Mouse (Mus musculus): Measurements from ENCODE around the gene Dusp16.

Dusp16 gene

DNA sequence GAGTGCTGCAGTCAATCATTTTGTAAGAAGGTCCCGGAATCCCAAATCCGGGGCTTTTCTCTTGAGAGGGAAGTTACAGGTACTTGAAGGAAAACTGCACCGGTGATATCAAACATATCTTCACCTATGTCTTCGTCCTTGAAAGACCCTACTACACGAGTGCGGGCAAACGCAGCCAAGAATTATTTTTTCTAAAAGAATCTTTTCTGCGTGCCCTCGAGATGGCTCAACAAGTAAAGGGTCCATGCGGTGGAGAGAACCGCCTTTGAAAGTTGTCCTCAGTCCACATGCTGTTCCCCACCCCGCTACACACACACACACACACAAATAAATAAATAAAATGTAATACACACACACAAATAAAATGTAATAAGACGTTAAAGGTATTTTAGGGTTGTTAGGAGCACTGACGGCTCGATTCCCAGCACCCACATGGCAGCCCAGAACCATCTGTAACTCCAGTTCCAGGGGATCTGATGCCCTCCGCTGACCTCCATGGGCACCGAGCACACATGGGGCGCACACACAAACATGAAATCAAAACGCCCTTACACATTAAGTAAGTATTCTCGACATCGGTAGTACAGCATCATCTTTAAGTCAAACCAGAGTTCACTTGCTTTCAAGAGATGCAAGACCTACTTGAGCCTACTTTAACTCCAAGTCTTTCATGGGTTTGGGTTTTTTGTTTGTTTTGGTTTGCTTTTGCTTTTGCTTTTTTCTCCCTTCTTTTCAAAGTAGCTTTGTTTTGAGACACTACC, 801 bp upstream of the Dusp16 start:
- in situ Hi-C loops (cut with MboI, MseI), result no loop called here

DNA sequence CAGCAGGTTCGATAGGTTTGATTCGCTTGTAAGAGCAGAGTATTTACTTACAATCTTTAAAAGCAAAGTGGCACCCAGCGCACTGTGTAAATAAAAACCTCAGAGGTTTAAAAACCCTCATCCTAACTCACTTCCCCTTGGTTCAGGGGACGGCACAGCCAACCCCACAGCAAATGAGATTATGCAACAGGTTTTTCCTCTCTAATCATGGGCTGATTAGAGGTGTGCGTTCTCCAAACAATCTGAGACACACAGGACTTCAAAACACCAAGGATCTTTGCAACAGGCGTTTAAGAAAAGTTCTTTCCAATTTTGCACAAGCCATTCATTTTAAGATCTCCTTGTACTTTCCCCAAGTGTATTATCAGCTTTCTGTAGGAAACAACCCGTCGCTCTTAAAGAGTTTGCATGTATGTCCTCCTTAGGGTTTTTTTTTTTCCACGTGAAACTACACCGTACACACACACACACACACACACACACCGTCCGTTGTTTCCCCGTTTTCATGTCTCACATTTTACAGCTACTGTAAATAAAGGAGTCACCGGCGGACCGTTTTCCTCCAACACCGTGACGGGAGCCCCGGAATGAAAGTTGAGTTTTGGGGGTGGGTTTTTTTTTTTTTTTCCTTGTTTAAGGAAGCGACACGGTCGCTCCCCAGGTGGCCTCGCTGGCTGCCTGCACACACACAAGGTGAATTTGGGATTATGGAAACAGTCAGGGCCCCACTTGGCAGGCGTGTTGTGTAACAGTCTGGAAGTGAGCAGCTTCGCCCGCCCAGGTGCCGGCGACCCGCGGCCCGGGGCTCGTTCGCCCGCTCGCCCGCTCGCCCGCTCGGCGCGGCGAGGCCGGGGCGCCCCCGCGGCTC, 940 bp downstream of the Dusp16 start:
- in situ Hi-C loops (cut with MboI, MseI), result no loop called here

DNA sequence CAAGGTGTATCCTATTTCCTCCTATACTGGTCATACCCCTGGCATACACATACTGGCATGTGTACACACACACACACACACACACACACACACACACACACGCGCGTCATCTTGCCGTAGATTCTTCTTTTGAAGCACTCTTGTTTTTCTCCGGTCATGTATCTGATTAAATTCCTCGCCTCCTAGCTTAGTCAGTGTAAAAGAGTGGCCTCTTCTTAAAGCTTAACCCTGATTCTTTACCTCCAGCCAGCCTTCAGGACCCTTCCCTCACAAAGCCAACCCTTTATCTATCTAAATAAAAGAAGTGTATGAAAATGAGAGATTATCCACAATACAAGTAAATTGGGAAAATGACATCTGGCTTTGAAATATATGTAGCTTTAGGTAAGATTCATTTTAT, 3.3 kb downstream of the Dusp16 start:
- in situ Hi-C loops (cut with MboI, MseI), result no loop called here

DNA sequence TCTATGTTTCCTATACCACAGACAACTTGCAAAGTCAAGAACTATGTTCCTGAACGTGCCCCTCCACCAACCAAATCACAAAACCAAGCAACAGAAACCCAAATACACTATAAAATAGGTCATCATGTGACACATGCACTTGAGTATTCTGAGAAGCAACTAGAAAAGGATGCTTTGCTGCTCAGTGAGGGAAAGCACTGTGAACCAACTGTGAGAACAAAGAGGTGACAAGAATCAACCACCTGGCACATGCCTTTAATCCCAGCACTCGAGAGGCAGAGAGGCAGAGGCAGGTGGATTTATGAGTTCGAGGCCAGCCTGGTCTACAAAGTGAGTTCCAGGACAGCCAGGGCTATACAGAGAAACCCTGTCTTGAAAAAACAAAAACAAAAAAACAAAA, 6.0 kb downstream of the Dusp16 start:
- in situ Hi-C loops (cut with MboI, MseI), result no loop called here

DNA sequence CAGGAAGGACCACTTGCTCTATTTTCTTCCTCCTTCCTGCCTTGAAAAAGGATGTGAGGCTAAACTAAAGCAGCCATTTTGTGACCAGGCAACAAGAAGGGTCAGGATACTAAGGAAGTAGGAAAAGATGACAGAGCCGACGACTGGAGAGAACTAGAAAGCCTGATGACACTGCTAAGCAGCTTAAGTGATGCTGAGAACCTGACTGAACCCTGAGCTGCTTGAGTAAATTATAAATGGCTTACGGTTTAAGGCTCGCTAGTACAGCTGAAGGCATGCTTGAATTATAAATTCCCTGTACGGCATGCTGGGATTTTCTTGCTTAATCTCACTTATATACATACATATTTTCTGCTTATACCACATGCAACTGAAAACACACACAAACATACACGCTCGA, 9.5 kb downstream of the Dusp16 start:
- in situ Hi-C loops (cut with MboI, MseI), result no loop called here

DNA sequence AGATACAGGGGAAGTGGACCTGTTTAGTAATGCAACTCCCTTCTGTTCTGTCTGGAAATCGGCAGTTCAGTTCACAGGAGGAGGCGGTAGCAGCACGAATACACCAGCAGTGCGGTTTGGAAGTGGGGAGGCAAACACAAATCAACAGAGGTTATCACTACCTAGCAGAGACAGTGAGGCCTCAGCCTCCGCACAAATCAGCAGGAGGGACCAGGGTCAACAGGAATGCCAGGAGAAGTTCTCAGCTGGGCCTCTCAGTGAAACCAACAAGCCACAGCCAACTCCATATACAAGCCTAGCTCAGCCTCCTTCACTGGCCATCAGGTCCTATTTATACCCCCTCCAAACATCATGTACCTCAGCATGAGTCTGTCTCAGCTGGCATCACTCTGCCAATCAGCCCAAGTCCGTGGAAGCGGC, 10.9 kb downstream of the Dusp16 start:
- in situ Hi-C loops (cut with MboI, MseI), result no loop called here

DNA sequence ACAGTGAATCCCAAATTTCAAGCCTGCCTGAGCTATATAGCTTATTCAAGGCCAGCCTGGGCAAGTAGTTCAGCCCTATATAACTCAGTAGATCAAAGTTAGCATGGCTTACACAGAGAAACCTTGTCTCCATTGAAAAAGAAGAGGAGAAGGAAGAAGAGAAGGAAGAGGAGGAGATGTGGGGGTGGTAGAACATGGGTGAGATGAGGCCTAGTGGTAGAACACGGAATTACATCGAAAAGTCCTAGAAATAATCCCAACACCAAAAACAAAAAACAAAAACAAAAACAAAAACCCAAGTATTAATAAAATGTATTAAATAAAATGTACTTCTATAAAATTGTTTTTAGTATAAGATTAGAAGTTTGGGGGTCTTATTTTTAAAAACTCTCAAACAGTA, 12.4 kb downstream of the Dusp16 start:
- in situ Hi-C loops (cut with MboI, MseI), result no loop called here

DNA sequence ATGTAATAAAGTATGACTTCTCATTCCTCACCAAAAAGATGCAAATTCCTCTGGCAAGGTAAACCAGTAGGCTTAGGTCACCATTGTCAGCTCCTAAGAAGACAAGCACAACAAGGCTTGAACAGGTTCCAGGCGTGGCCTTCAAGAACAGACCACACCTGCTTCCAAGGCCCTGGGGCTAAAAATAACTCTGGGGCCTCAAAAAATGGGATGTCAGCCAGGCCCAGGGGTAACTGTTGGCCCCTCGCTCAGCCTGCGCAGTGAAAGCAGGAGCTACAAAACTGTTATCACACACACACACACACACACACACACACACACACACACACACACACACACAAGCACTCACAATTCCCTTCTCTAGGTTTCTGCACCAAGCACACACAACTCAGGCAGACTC, 18.5 kb downstream of the Dusp16 start:
- in situ Hi-C loops (cut with MboI, MseI), result no loop called here

DNA sequence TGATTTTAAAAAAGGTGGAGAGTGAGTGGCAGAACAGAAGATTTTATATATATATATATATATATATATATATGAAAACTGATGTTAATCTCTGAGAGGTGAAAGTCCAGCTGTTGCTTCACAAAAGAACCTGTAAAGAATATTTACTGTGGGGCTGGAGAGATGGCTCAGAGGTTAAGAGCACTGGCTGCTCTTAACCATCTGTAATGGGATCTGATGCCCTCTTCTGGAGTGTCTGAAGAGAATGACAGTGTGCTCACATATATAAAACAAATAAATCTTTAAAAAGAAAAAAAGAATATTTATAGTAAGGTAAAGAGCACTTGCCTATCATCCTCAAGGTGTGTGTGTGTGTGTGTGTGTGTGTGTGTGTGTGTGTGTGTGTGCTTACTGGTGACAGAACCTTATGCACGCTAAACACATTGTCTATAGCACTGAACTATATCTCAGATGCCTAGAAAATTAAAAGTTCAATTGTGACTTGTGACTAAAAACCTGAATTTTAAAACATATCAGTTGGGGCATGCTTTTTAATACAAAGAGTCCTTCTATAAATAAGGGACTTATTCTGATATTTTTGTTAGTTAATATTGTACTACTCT, 19.0 kb downstream of the Dusp16 start:
- in situ Hi-C loops (cut with MboI, MseI), result no loop called here

DNA sequence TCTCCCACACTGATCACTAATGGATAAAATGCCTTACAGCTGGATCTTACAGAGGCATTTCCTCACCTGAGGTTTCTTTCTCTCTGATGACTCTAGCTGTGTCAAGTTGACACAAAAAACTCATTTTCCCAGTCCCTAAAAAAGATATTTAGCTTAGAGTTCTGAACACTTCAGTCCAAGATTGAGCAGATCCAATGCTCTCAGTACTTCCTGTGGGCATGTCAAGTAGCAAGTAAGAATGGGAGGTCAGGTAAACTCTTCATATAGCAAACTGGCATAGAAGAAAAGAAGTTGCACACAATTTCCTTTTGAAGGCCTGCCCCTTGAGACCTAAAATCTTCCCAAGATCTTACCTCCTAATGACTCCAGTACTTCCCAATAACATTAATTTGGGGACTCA, 22.1 kb downstream of the Dusp16 start:
- in situ Hi-C loops (cut with MboI, MseI), result no loop called here

DNA sequence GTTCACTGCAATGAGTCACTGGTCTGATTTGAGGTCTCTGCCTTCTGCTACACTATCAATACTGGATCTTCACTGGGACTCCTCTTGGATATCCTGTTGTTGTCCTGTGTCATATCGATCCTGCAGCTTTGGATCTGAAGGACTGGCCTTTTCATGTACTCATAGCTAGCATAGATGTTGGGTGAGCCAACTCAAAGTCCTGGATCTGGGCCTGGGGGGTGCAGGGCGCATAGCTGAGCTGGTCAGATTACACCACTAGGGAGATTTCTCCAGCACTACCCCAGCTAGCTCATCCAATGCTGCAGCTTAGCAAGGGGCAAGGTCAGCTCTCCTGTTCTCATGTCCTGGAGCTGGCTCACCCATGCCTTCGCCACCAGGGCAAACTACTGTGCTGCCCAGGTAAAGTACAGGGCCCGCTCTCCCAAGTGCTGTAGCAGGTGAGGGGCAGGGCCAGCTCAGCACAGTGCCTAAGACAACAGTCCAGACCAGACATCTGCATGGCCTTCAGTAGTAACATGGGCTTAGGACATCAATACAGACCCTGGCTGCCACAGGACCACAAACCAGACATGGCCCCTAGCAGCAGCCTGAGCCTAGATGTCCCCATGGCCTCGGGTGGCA, 27.9 kb downstream of the Dusp16 start:
- in situ Hi-C loops (cut with MboI, MseI), result loop anchor here (5.0 kb wide), 1 partner anchor 562 kb away; no protein-coding TSS in a partner anchor

DNA sequence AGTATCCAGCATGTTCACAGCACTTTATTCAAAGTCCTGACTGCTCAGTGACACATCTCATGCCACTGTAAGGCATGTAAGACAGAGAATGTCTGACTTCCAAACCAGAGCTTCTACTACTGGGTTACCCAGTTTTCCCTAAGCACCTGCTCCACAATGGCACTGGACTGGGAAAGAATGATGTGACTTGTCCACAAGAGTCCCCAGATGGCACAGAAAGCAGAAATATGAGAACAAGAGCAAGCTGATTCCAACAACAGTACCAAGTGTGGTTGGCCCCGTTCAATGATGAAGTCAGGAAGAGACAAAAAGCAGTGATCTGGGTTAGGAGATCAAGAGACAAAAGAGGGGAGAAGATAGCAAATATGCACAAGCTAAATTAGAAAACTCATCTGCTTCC, 29.0 kb downstream of the Dusp16 start:
- in situ Hi-C loops (cut with MboI, MseI), result loop anchor here (5.0 kb wide), 1 partner anchor 561 kb away; no protein-coding TSS in a partner anchor

DNA sequence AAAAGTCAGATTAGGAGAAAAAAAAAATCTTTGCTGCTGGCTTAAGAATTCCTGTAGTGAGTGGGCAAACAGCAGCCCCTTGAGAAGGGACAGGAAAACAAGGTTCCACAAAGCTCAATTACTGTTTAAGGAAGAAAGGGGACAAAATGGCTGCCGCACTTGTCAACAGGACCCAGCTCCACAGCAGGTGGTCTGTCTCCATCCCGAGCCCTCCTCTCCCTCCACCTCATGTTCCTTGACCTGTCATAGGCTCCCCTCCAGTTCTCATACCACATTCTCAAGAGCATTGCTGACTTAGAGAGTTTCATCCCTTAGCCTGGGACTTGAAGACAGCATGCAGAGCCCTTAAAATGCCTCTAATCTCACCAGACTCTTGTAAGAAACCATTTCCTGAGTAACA, 30.6 kb downstream of the Dusp16 start:
- in situ Hi-C loops (cut with MboI, MseI), result loop anchor here (5.0 kb wide), 1 partner anchor 560 kb away; no protein-coding TSS in a partner anchor

DNA sequence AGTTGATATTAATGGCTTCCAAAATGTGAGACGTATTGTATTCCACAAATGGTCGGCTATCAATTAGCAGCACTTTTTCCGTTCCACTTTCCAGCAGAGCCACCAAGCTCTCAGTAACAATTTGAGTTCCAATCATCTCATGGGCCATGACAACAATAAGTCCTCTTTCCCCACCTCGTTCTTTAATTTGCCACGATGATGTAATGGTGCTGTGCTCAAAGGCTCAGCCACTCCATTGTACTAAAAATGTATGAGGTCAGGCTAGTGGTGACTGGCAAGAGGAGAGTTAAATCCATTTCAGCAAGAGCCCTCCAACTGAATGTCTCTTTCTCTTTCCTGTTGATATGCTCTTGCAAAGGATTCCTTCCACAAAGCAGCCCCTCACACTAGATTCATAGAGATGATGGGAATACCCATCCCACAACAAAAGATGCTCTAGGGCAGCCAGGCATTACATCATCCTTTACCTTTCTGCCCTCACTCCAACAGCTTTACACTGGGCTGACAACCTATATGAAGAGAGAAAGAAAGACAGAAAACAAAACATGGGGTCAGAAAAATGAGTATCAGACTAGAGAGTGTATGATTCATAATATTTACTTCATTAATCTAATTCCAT, 31.4 kb downstream of the Dusp16 start:
- in situ Hi-C loops (cut with MboI, MseI), result loop anchor here (5.0 kb wide), 1 partner anchor 559 kb away; no protein-coding TSS in a partner anchor

DNA sequence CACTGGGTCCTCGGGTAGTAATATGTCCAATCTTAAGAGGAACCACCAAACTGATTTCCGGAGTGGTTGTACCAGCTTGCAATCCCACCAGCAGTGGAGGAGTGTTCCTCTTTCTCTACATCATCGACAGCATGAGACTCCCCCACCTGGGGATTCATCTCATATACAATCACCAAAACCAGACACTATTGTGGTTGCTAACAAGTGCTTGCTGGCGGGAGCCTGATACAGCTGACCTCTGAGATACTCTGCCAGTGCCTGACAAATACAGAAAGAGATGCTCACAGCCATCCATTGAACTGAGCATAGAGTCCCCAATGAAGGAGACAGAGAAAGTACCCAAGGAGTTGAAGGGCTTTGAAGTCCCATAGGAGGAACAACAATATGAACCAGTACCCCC, 36.4 kb downstream of the Dusp16 start:
- in situ Hi-C loops (cut with MboI, MseI), result no loop called here

DNA sequence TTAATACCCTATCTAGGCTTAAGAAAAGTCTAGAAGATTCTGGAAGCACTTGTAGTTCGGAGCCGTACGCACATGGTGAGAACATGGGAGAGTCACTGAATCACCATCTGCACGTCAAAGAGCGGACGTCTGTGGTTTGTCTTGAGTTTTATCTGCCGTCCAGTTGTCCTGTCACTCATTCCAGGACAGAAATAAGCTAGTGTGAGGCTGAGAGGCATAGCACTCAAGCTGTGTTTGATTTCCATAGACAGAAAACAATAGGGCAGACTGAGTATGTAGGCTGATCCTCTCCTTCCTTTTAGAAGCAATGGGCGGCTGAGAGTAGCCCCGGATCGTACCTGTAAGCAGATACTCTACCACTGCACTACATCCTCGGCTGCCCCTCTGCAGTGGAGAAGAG, 38.6 kb downstream of the Dusp16 start:
- in situ Hi-C loops (cut with MboI, MseI), result loop anchor here (5.0 kb wide), 1 partner anchor 93 kb away; no protein-coding TSS in a partner anchor

DNA sequence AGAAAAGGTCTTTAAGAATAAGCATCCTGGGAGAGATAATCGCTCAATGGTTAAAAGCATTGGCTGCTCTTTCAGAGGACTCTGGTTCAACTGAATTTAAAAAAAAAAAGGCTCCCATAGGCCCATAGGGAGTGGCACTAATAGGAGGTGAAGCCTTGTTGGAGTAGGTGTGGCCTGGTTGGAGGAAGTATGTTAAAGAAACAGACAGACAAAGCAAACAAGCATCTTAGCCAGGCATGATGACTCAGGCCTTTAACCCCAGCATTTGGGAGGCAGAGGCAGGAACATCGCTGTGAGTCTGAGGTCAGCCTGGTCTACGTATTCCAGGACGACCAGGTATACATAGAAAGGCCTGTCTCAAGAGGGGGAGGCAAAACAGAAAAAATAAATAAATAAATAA, 39.0 kb downstream of the Dusp16 start:
- in situ Hi-C loops (cut with MboI, MseI), result loop anchor here (5.0 kb wide), 1 partner anchor 94 kb away; no protein-coding TSS in a partner anchor

DNA sequence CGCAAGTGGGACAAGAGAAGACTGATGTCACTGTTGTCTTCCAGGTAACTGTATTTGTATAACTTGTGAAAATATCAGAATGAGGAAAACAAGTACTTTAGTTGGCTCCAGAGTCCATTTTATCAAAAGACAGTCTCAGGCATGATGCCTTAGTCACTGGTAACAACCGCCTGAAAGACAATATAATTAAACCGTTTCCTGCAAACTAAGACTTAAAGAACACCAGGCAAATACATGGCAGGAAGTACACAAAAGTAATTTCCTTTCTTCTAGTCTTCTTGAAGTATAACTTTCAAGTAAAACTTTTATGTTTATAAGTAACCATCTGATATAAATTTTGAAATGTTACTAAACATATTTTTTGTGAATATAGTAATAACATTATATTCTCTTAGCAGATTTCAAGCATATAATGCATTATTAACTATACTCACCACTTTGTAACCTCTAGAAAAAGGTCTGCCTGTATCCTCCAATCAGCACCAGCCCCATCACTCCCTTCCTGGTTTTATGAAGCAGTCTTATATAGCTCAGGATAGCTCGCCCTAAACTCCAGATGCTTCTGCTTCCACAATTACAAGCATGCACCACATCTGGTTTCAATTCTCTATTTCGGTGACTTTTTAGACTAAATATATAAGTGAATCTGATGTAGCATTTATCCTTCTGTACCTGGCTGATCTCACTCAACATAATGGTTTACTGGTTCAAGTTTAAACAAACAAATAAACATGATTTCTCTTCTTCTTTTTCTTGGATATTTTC, 40.4 kb downstream of the Dusp16 start:
- in situ Hi-C loops (cut with MboI, MseI), result loop anchor here (5.0 kb wide), 1 partner anchor 95 kb away; no protein-coding TSS in a partner anchor

DNA sequence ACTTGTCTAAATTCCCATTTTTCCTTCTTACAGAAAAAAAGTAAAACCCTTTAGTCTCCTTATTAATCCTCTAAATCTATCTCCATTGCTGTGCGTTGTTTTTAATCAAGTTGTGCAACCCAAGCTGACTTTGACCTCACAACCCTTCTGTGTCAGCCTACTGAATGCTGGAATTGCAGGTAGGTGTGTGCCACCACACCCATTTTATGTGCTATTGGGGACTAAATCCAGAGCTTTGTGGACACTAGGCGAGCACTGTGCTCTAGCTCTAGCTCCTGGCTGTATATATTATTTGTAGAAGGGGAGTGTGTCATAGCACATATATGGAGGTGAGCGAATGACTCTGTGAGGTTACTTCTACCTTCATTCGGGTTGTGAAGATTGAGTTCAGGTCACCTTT, 41.3 kb downstream of the Dusp16 start:
- in situ Hi-C loops (cut with MboI, MseI), result loop anchor here (5.0 kb wide), 1 partner anchor 96 kb away; no protein-coding TSS in a partner anchor

DNA sequence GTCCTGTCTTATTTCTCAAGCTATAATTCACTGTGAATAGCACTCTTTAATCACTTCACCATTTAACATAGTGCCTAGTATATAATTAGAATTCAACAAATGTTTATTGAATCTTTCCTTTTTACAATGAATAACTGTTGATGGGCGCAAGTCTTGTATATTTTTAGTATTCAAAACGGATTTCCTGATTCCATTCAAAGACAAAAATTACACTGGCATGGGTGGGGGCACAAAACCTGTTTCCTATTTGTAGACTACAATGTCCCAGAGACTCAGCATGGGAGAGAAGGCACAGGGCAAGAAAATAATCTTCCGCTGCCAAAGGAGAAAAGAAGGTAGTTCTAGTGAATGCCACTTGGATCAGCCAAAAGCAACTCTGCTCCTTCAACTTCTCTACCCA, 44.3 kb downstream of the Dusp16 start:
- in situ Hi-C loops (cut with MboI, MseI), result no loop called here

Measured in regulatory T cell (primary cell).